Mouse (Mus musculus): ENCODE measurements around the gene Ptpro. TPM values are rescaled to one million over a fixed set of nuclear protein-coding genes. Genes with fewer than 3 reads are reported as not detected.
A peak's percentile ranks its signal among the peaks of the same experiment; 100 is the strongest.

Gene Ptpro
- total RNA-seq, 4 experiments from 2014 or later = 1.5 to 3.4 (median 2.2) TPM

GRCm38 (mm10) chr6:137294973-137295820, 43.1 kb downstream of the Ptpro start:
- DNase-seq = no peak

- DNase-seq = no peak
These were observed 50.4 kb downstream of the Ptpro start for GRCm38 (mm10) chr6:137302561-137302960.

- no peak for DNase-seq
These were observed 51.7 kb downstream of the Ptpro start for GRCm38 (mm10) chr6:137303824-137304223.

- no peak for DNase-seq
These were observed 63.1 kb downstream of the Ptpro start for GRCm38 (mm10) chr6:137315265-137315664.

- no peak for DNase-seq
These were observed 64.2 kb downstream of the Ptpro start for GRCm38 (mm10) chr6:137316358-137316757.

GRCm38 (mm10) chr6:137317509-137317908, 65.4 kb downstream of the Ptpro start:
- DNase-seq = no peak

GRCm38 (mm10) chr6:137318242-137318861, 66.2 kb downstream of the Ptpro start:
- DNase-seq = no peak

- DNase-seq = no peak
These were observed 67.5 kb downstream of the Ptpro start for GRCm38 (mm10) chr6:137319658-137320057.

GRCm38 (mm10) chr6:137327718-137328117, 75.6 kb downstream of the Ptpro start:
- peak; percentile 92 for DNase-seq

- no peak for DNase-seq
These were observed 76.1 kb downstream of the Ptpro start for GRCm38 (mm10) chr6:137328228-137328627.

- DNase-seq = no peak
These were observed 78.7 kb downstream of the Ptpro start for GRCm38 (mm10) chr6:137330782-137331181.

GRCm38 (mm10) chr6:137331826-137332225, 79.7 kb downstream of the Ptpro start:
- peak; percentile 28 for DNase-seq

GRCm38 (mm10) chr6:137339071-137339470, 87.0 kb downstream of the Ptpro start:
- no peak for DNase-seq

- no peak for DNase-seq
These were observed 91.7 kb downstream of the Ptpro start for GRCm38 (mm10) chr6:137343688-137344441.

- DNase-seq = no peak
These were observed 108.0 kb downstream of the Ptpro start for GRCm38 (mm10) chr6:137360166-137360565.

GRCm38 (mm10) chr6:137362216-137362615, 110.1 kb downstream of the Ptpro start:
- DNase-seq = no peak

- no peak for DNase-seq
These were observed 112.6 kb downstream of the Ptpro start for GRCm38 (mm10) chr6:137364681-137365080.

- DNase-seq = no peak
These were observed 113.5 kb downstream of the Ptpro start for GRCm38 (mm10) chr6:137365637-137366036.

- no peak for DNase-seq
These were observed 118.6 kb downstream of the Ptpro start for GRCm38 (mm10) chr6:137370745-137371144.

- no peak for DNase-seq
These were observed 119.3 kb downstream of the Ptpro start for GRCm38 (mm10) chr6:137371455-137371854.

GRCm38 (mm10) chr6:137373920-137374319, 121.8 kb downstream of the Ptpro start:
- no peak for DNase-seq

- DNase-seq = no peak
These were observed 130.4 kb downstream of the Ptpro start for GRCm38 (mm10) chr6:137382546-137382945.

GRCm38 (mm10) chr6:137386344-137386743, 134.2 kb downstream of the Ptpro start:
- no peak for DNase-seq

All from adrenal gland, adult 8-10 months (tissue).